Mouse (Mus musculus) mouse embryonic stem cell (cell line): ENCODE results near the gene Aff4.
"Not testable (repeated sequence)": the region's sequence is repeated elsewhere in the genome, so short reads cannot be mapped to it uniquely, and the experiment has no call there.

ENCODE experiments used
- in situ Hi-C, 2 experiments: fragments of 300-500 bp; cut with MboI; formaldehyde crosslinking; loops; 1 replicate in 1 of 2; 3 replicates in 1 of 2; pipeline ENCODE4 v1.14.3; 2019 to 2020; ENCODE audit warnings: low sequenced_read_pairs in 2 of 2, low pct_unique_long_range_greater_than_20kb in 1 of 2, mixed read lengths in 1 of 2; ENCODE audit not compliant: unreplicated experiment in 1 of 2

Gene Aff4

GRCm38 (mm10) chr11:53423036-53423435 is 72.4 kb downstream of the Aff4 start, which contains the start of gene Leap2:
Gene Leap2 (minus strand): TSS chr11:53423170.
- in situ Hi-C loops, result no loop called here

- in situ Hi-C loops, result no loop called here
Measured at GRCm38 (mm10) chr11:53424826-53425225, 74.2 kb downstream of the Aff4 start.

GRCm38 (mm10) chr11:53425251-53425650 is 74.6 kb downstream of the Aff4 start:
- in situ Hi-C loops, result no loop called here

- in situ Hi-C loops, result no loop called here
Measured at GRCm38 (mm10) chr11:53425711-53426255, 75.2 kb downstream of the Aff4 start.

- in situ Hi-C loops, result not testable (repeated sequence)
Measured at GRCm38 (mm10) chr11:53426914-53427313, 76.3 kb downstream of the Aff4 start.

GRCm38 (mm10) chr11:53427993-53428715 is 77.5 kb downstream of the Aff4 start:
- in situ Hi-C loops, result no loop called here

- in situ Hi-C loops, result no loop called here
Measured at GRCm38 (mm10) chr11:53428716-53429057, 78.1 kb downstream of the Aff4 start.

- in situ Hi-C loops, result no loop called here
Measured at GRCm38 (mm10) chr11:53429182-53429581, 78.5 kb downstream of the Aff4 start.

GRCm38 (mm10) chr11:53430300-53430669 is 79.7 kb downstream of the Aff4 start:
- in situ Hi-C loops, result no loop called here

- in situ Hi-C loops, result no loop called here
Measured at GRCm38 (mm10) chr11:53430670-53431346, 80.2 kb downstream of the Aff4 start, which contains the start of the genes Uqcrq and Gdf9. Gene Uqcrq (minus strand): TSS chr11:53430831. Gene Gdf9 (plus strand): TSS chr11:53431023.

- in situ Hi-C loops, result no loop called here
Measured at GRCm38 (mm10) chr11:53431347-53432056, 80.9 kb downstream of the Aff4 start.

GRCm38 (mm10) chr11:53433057-53433456 is 82.4 kb downstream of the Aff4 start:
- in situ Hi-C loops, result no loop called here

- in situ Hi-C loops, result no loop called here
Measured at GRCm38 (mm10) chr11:53435504-53435903, 84.9 kb downstream of the Aff4 start.

- in situ Hi-C loops, result no loop called here
Measured at GRCm38 (mm10) chr11:53436338-53436737, 85.7 kb downstream of the Aff4 start.

GRCm38 (mm10) chr11:53441921-53442320 is 91.3 kb downstream of the Aff4 start:
- in situ Hi-C loops, result no loop called here

- in situ Hi-C loops, result no loop called here
Measured at GRCm38 (mm10) chr11:53443861-53444260, 93.2 kb downstream of the Aff4 start.

GRCm38 (mm10) chr11:53445562-53445961 is 94.9 kb downstream of the Aff4 start:
- in situ Hi-C loops, result no loop called here

GRCm38 (mm10) chr11:53446183-53446582 is 95.5 kb downstream of the Aff4 start:
- in situ Hi-C loops, result no loop called here

GRCm38 (mm10) chr11:53447996-53448395 is 97.4 kb downstream of the Aff4 start:
- in situ Hi-C loops, result no loop called here
